Mouse (Mus musculus) bone marrow, adult 2 months (tissue): Measurements from ENCODE around the gene Dazap1.

ENCODE experiments used
- CTCF ChIP-seq: fragments of 200-500 bp; IDR thresholded peaks from 2 replicates; pipeline ENCODE4 v1.5.1; 2011; ENCODE audit warnings: low read length, control low read depth; ENCODE audit not compliant: control insufficient read depth, insufficient read depth
- POLR2A ChIP-seq: fragments of 200-500 bp; IDR thresholded peaks from 2 replicates; pipeline ENCODE4 v1.6.1; 2011; ENCODE audit warnings: low read depth, mild to moderate bottlenecking, control low read depth, low read length, borderline replicate concordance; ENCODE audit not compliant: control insufficient read depth

GRCm38 (mm10) chr10:80271870-80272585 is 10.7 kb downstream of the Dazap1 start:
- TF ChIP-seq CTCF: no peak
- no peak for TF ChIP-seq POLR2A
